Mouse (Mus musculus): ENCODE measurements around the gene Kif13a. TPM values are rescaled to one million over a fixed set of nuclear protein-coding genes. Genes with fewer than 3 reads are reported as not detected.

Kif13a gene
- polyA plus RNA-seq, 1 experiment, result 0.01 TPM

- Histone ChIP-seq H3K4me3 (replicated peaks) (no peak overlapping the region), H3K36me3 (ENCODE audit: control insufficient read depth) (no peaks in the 10 kb centered on the region), H3K9me3 (ENCODE audit: control insufficient read depth, low read length) (no peaks in the 10 kb centered on the region), H3K4me1 (ENCODE audit: control insufficient read depth) (peaks cover 10% of the 10 kb centered on the region), H3K27me3 (ENCODE audit: control insufficient read depth) (no peaks in the 10 kb centered on the region)
- no peak for TF ChIP-seq GATA1 (IDR thresholded peaks at IDR 0.05; ENCODE audit: low read length)
- no peak for TF ChIP-seq TAL1 (IDR thresholded peaks at IDR 0.05; ENCODE audit: low read length)
Measured at GRCm38 (mm10) chr13:46858835-46859152, 70.9 kb downstream of the Kif13a start.

DNA sequence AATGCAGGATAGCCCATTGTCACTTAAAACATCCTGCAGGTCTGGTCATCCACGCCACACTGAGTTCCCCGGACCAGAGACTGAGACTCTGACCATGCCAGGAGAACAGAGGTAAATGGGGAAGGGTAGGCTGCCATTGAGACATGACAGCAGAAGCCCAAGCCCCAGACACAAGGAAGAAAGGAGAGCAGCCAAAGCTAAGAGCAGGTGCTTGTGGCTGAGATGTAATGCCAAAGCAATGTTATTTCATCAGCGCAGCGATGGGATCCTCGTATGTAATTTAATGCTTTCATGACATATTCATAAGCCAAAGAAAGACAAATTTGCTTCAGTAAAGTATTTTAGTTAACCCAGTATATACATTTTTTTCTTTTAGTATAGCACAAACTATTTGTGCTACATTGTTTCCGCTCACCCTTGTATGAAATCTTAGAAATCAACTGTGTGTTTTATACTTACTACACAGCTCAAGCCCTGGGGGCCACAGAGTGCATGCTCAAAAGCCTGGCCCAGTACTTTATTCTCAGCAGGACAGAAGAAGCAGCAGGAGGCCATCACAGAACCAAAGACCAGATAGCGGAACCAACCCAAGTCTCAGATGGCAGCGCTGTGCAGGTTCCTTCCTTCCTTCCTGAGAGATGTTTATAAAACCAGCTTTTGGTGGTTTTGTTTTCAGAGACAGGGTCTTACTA lies 71.4 kb downstream of the Kif13a start:
- TF ChIP-seq GATA1 (IDR thresholded peaks at IDR 0.05; ENCODE audit: low read length) (no peak), TAL1 (IDR thresholded peaks at IDR 0.05; ENCODE audit: low read length) (no peak)
- no peaks in the 10 kb centered on the region for H3K27me3 ChIP-seq (ENCODE audit: control insufficient read depth)
- H3K4me3 ChIP-seq (replicated peaks), result no peak overlapping the region
- peaks cover 7% of the 10 kb centered on the region for H3K4me1 ChIP-seq (ENCODE audit: control insufficient read depth)
- H3K36me3 ChIP-seq (ENCODE audit: control insufficient read depth), result no peaks in the 10 kb centered on the region
- no peaks in the 10 kb centered on the region for H3K9me3 ChIP-seq (ENCODE audit: control insufficient read depth, low read length)

GRCm38 (mm10) chr13:46854456-46854855 lies 75.2 kb downstream of the Kif13a start:
- no peak overlapping the region for H3K4me3 ChIP-seq (replicated peaks)
- no peaks in the 10 kb centered on the region for H3K9me3 ChIP-seq (ENCODE audit: control insufficient read depth, low read length)

DNA sequence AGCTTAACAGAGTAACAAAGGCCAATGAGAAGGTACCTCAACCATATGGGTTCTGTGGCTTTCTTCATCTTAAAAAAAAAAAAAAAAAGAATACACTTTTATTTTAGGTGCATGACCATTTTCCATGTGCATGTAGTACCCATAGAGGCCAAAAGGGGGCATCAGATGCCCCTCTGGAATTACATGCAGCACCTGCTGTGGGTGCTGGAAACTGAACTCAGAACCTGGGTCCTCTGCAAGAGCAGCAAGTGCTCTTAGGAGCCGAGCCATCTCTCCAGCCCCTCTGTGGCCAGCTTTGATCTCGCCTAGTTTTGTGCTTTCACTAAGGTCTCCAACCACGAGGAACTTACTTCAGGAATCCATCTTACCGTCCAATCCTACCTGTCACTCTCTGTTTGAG lies 77.2 kb downstream of the Kif13a start:
- no peaks in the 10 kb centered on the region for H3K9me3 ChIP-seq (ENCODE audit: control insufficient read depth, low read length)
- no peaks in the 10 kb centered on the region for H3K27me3 ChIP-seq (ENCODE audit: control insufficient read depth)
- H3K4me3 ChIP-seq (replicated peaks), result no peak overlapping the region
- H3K4me1 ChIP-seq (ENCODE audit: control insufficient read depth), result no peaks in the 10 kb centered on the region
- TF ChIP-seq GATA1 (IDR thresholded peaks at IDR 0.05; ENCODE audit: low read length), result no peak
- TF ChIP-seq TAL1 (IDR thresholded peaks at IDR 0.05; ENCODE audit: low read length), result no peak
- no peaks in the 10 kb centered on the region for H3K36me3 ChIP-seq (ENCODE audit: control insufficient read depth)

More at GRCm38 (mm10) chr13:46854456-46854855, 75.2 kb downstream of the Kif13a start:
- H3K27me3 ChIP-seq (ENCODE audit: control insufficient read depth), result no peaks in the 10 kb centered on the region
- H3K36me3 ChIP-seq (ENCODE audit: control insufficient read depth), result no peaks in the 10 kb centered on the region
- TF ChIP-seq GATA1 (IDR thresholded peaks at IDR 0.05; ENCODE audit: low read length) (no peak), TAL1 (IDR thresholded peaks at IDR 0.05; ENCODE audit: low read length) (no peak)
- H3K4me1 ChIP-seq (ENCODE audit: control insufficient read depth), result peaks cover 2% of the 10 kb centered on the region

DNA sequence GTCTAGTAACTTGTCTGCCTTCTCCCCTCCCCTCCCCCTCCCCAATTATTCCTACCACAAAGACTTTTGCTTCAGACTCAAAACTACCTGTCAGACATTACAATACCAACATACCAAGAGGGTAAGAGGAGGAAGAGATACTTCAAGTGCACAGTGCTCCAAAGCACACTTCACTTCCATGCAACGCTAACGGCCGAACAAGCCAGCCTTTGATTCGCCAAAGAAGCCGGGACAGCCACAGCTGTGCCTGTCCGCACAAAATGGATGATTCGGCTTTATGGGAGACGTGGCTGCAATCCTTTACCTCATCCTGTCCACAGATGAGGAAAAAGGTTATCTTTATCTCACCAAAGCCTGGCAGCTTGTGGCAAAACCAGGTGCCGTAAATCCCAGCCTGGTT lies 84.2 kb downstream of the Kif13a start:
- H3K9me3 ChIP-seq (ENCODE audit: control insufficient read depth, low read length), result no peaks in the 10 kb centered on the region
- no peak for TF ChIP-seq GATA1 (IDR thresholded peaks at IDR 0.05; ENCODE audit: low read length)
- no peak for TF ChIP-seq TAL1 (IDR thresholded peaks at IDR 0.05; ENCODE audit: low read length)
- no peaks in the 10 kb centered on the region for H3K27me3 ChIP-seq (ENCODE audit: control insufficient read depth)
- H3K4me3 ChIP-seq (replicated peaks), result no peak overlapping the region
- H3K4me1 ChIP-seq (ENCODE audit: control insufficient read depth), result no peaks in the 10 kb centered on the region
- H3K36me3 ChIP-seq (ENCODE audit: control insufficient read depth), result no peaks in the 10 kb centered on the region

- H3K9me3 ChIP-seq (ENCODE audit: control insufficient read depth, low read length), result no peaks in the 10 kb centered on the region
- TF ChIP-seq TAL1 (IDR thresholded peaks at IDR 0.05; ENCODE audit: low read length), result no peak
- TF ChIP-seq GATA1 (IDR thresholded peaks at IDR 0.05; ENCODE audit: low read length), result no peak
- no peaks in the 10 kb centered on the region for H3K4me1 ChIP-seq (ENCODE audit: control insufficient read depth)
Measured at GRCm38 (mm10) chr13:46844561-46845235, 85.0 kb downstream of the Kif13a start.

DNA sequence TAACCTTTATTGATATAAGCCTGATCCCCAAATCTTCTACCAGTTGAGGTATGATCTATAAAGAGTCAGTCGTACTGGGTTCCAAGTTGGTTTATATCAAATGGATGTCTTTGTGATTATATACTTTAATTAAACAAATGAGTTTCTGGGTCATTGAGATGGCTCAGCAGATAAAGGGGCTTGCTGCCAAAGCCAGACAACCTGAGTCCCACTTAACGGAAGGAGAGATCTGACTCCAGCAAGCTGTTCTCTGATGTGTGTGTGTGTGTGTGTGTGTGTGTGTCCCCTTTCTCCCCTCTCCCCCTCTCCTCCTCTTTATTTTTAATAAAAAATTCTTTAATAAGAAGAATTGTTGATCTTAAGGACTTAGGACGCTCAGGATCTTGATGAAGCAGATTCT lies 86.0 kb downstream of the Kif13a start:
- TF ChIP-seq GATA1 (IDR thresholded peaks at IDR 0.05; ENCODE audit: low read length) (no peak), TAL1 (IDR thresholded peaks at IDR 0.05; ENCODE audit: low read length) (no peak)
- H3K4me3 ChIP-seq (replicated peaks), result no peak overlapping the region
- H3K4me1 ChIP-seq (ENCODE audit: control insufficient read depth), result no peaks in the 10 kb centered on the region
- no peaks in the 10 kb centered on the region for H3K36me3 ChIP-seq (ENCODE audit: control insufficient read depth)
- H3K9me3 ChIP-seq (ENCODE audit: control insufficient read depth, low read length), result no peaks in the 10 kb centered on the region
- no peaks in the 10 kb centered on the region for H3K27me3 ChIP-seq (ENCODE audit: control insufficient read depth)

More at GRCm38 (mm10) chr13:46844561-46845235, 85.0 kb downstream of the Kif13a start:
- no peaks in the 10 kb centered on the region for H3K27me3 ChIP-seq (ENCODE audit: control insufficient read depth)
- no peaks in the 10 kb centered on the region for H3K36me3 ChIP-seq (ENCODE audit: control insufficient read depth)
- no peak overlapping the region for H3K4me3 ChIP-seq (replicated peaks)

- no peaks in the 10 kb centered on the region for H3K36me3 ChIP-seq (ENCODE audit: control insufficient read depth)
- no peak overlapping the region for H3K4me3 ChIP-seq (replicated peaks)
- no peaks in the 10 kb centered on the region for H3K9me3 ChIP-seq (ENCODE audit: control insufficient read depth, low read length)
- TF ChIP-seq TAL1 (IDR thresholded peaks at IDR 0.05; ENCODE audit: low read length) (no peak), GATA1 (IDR thresholded peaks at IDR 0.05; ENCODE audit: low read length) (no peak)
- H3K27me3 ChIP-seq (ENCODE audit: control insufficient read depth), result no peaks in the 10 kb centered on the region
- H3K4me1 ChIP-seq (ENCODE audit: control insufficient read depth), result no peaks in the 10 kb centered on the region
Measured at GRCm38 (mm10) chr13:46842185-46842584, 87.5 kb downstream of the Kif13a start.

DNA sequence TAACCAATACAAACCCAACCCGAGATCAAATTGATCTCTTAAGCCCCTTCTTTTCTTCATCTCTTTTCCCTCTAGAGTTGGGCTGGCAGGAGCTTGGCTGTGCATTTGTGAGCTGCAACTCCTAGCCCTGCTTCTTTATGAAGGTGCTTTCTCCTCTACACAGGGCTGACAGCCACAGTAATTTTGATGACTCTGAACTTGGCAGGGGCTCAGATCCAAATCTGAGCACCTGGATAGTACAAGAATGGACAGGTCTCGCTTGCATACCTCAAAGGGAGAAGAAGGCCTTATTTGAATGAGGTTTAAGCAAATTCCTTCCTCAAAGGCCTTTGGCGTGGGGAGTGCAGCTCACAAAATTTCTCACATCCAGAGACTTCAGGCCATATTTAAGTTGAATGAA lies 88.0 kb downstream of the Kif13a start:
- no peaks in the 10 kb centered on the region for H3K27me3 ChIP-seq (ENCODE audit: control insufficient read depth)
- H3K36me3 ChIP-seq (ENCODE audit: control insufficient read depth), result no peaks in the 10 kb centered on the region
- H3K9me3 ChIP-seq (ENCODE audit: control insufficient read depth, low read length), result no peaks in the 10 kb centered on the region
- TF ChIP-seq TAL1 (IDR thresholded peaks at IDR 0.05; ENCODE audit: low read length) (no peak), GATA1 (IDR thresholded peaks at IDR 0.05; ENCODE audit: low read length) (no peak)
- H3K4me3 ChIP-seq (replicated peaks), result no peak overlapping the region
- no peaks in the 10 kb centered on the region for H3K4me1 ChIP-seq (ENCODE audit: control insufficient read depth)
